Mouse (Mus musculus) neutrophil, adult 5-6 weeks (primary cell): ENCODE results near the gene Fam168a. TPM values are rescaled to one million over a fixed set of nuclear protein-coding genes. Genes with fewer than 3 reads are reported as not detected.
A peak's percentile ranks its signal among the peaks of the same experiment; 100 is the strongest.

ENCODE experiments used
- ATAC-seq: fragments of 151-379, 151-347 bp; 2 replicates; pipeline ENCODE4 v1.8.0; 2017; ENCODE audit warnings: mild to moderate bottlenecking, moderate TSS enrichment; ENCODE audit not compliant: insufficient number of reproducible peaks, poor library complexity, low FRiP score, severe bottlenecking; ENCODE audit errors: extremely low read depth
- total RNA-seq: library from RNA; stranded (forward); fragments of 200-1000 nt; gene quantifications from 2 replicates; pipeline ENCODE4 v1.2.3, GENCODE M21; 2017

Fam168a gene
- total RNA-seq, 1 experiment from 2014 or later = 13.4 TPM

DNA sequence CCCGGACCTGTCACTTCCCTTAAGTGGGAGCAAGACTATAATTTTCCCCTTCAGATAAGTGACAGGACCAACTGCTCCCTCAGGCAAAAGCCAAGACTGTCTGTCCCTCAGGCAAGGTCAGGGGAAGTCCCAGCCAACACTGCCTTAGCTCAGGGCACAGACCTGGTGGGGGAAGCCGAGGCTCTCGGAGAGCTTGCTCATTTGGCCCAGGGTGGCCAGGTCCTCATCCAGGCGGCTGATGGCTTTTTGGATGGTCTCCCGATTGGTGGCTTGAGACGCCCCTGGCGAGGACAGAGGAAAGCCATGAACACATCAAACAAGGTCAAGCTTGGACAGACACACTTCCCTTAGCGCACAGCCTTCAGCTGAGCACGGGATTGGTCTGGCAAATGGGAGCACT lies 175.1 kb downstream of the Fam168a start:
- ATAC-seq = no peak

- ATAC-seq = no peak
These were observed 175.5 kb downstream of the Fam168a start for GRCm38 (mm10) chr7:100881950-100882349.

GRCm38 (mm10) chr7:100884460-100884859 lies 178.0 kb downstream of the Fam168a start:
- ATAC-seq = no peak

- peak; percentile 45; the same call in 1 of the 2 replicates for ATAC-seq
These were observed 180.1 kb downstream of the Fam168a start for GRCm38 (mm10) chr7:100886535-100886934.

Other genes with a start within 250 kb of the Fam168a start
- not detected in 2 replicates for gene Ucp3, start 233.6 kb upstream of the Fam168a start, total RNA-seq
- 453 and 500 TPM in 2 replicates for gene Ucp2, start 213.3 kb upstream of the Fam168a start, total RNA-seq
- 1.0 and 1.5 TPM in 2 replicates for gene Dnajb13, start 191.7 kb upstream of the Fam168a start, total RNA-seq
- 9.5 and 16.9 TPM in 2 replicates for gene Coa4, start 169.6 kb upstream of the Fam168a start, total RNA-seq
- 101 and 104 TPM in 2 replicates for gene Rab6a, start 99.2 kb upstream of the Fam168a start, total RNA-seq
- gene Mrpl48, start 98.3 kb upstream of the Fam168a start, total RNA-seq = 30.7 and 31.6 TPM in 2 replicates
- gene Plekhb1, start 44.2 kb upstream of the Fam168a start, total RNA-seq = 0.35 TPM in 1 of 2 replicates, not detected in the other
- gene Relt, start 156.8 kb downstream of the Fam168a start, total RNA-seq = 95.0 and 122 TPM in 2 replicates
- 0.25 TPM in 1 of 2 replicates, not detected in the other for gene Arhgef17, start 225.5 kb downstream of the Fam168a start, total RNA-seq